Mouse (Mus musculus) Muller cell, postnatal 12 days (primary cell): ENCODE data around the gene Acvr1.
A peak's percentile ranks its signal among the peaks of the same experiment; 100 is the strongest.

ENCODE experiments used
- DNase-seq: peaks from one replicate; pipeline ENCODE4 v3.0.0-alpha.2; 2015; ENCODE audit errors: inconsistent ontology term

Acvr1 gene

DNA sequence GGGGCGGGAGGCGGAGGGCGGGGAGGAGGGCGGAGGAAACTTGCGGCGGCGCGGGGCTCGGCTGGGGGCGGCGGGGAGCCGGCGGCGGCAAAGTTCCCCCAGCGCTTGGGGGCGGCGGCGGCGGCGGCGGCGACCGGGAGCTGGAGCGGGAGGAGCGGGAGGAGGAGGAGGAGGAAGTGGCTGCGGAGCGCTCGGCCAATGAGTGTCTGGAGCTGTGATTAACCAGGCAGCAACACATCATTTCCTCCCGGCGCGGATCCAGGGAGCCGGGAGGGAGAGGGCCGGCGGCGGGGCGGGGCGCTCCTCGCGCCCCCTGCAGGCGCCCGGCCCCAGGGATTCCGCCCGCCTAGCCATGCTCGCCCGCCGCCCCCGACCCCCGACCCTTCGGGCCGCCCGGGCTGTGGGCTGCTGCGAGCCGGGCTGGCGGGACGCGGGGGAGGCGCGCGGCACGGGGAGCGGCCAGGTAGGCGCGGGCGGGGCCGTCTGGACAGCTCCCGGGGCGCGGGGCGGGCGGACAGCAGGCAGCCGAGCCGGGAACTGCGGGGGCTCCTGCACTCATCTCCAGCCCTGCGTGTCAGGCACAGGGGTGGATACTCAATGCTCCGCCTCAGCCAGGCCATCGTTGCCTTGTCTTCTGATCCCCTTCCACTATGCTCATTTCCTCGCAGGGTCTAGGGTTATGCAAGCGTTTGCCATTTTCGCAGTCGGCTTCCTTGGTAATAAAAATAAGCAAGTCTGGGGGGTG, at the start of gene Acvr1, which contains the start of gene Upp2:
TSS of gene Acvr1 (minus strand) at position 92 of the 745 bp plus-strand sequence.
TSS of gene Upp2 (plus strand) at position 233 of the 745 bp plus-strand sequence.
- DNase-seq = peak; percentile 94

DNA sequence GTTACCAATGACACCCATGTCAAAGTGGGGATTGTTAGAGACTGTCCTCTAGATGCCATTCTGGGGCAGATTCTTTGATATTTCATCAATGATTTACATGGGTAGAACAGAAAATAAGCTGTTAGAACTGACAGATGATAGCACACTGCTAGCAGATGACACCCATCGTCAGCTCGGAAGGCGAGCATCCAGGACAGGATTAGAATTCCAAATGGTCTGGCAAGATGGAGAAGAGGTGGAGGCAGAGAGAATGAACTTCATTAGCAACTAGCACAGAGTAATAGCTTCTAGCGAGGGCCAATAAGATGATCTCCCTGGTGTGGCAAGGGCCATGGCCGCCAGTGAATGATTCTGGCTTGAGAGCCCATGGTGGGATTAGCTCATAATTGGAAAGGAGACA, 48.8 kb upstream of the Acvr1 start:
- no peak for DNase-seq

DNA sequence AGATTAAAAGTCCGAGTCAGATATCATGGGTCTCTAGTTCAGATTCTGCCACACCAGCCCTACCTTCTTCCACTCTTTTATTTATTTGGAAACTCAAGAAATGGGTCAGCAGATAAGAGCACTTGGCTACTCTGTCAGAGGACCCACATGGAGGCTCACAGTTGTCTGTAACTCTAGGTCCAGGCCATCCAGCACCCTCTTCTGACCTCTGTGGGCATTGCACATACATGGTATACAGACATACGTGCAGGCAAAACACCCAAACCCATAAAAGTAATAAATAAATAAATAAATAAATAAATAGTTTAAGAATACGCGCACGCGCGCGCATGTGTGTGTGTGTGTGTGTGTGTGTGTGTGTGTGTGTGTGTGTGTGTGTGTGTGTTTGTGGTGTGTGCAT, 47.9 kb upstream of the Acvr1 start:
- no peak for DNase-seq

DNA sequence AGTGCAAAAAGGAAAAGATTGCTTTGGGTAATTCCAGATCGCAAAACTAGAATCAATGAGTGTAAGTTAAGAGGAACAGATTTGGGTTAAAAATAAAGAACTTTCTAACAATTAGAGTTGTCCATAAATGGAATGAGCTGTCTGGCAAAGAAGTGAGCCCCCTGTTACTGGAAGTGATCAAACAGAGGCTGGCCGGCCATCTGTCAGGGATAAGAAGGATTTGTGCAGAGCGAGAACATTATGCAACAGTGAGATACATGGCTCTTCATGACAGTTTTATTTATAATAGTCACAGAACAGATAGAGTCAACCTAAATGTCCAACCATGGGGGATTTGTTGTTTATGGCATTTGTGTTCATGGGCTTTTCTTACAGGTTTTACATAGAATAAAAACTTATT, 46.8 kb upstream of the Acvr1 start:
- no peak for DNase-seq

DNA sequence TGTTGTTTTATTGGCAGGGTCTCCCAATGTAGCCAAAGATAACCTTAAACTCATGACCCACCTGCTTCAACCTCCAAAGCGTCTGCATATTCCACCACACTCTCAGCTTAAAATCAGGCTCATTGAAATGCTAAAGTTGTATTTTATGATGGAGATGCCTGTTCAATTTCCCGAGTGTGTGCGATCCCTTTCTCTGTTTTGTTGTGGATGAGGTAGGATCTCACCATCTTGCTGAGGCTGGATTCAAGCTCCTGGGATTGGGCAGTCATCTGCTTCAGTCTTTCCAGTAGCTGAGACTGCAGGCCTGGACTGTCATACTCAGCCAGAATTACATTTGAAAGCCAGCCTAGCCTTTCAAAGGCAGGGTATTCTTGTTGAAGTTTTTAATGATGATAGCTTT, 37.8 kb upstream of the Acvr1 start:
- DNase-seq = no peak

DNA sequence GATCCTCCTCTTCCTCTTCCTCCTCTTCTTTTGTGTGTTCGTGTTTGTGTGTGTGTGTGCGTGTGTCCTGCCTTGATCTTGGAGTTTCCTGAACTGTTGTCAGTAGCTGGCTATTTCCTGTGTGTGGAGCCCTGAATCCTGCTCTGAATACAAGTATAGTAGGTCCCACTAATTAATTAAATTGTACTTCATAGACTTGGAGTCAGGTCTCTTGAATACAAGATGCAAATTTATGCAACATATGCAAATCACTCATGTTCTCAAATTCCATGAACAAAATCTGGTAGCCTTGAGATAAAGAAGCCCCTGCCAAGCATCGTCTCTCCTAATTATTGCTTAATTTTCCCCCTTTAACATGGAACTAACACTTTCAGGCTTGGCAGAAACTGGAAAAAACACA, 36.4 kb upstream of the Acvr1 start:
- no peak for DNase-seq

DNA sequence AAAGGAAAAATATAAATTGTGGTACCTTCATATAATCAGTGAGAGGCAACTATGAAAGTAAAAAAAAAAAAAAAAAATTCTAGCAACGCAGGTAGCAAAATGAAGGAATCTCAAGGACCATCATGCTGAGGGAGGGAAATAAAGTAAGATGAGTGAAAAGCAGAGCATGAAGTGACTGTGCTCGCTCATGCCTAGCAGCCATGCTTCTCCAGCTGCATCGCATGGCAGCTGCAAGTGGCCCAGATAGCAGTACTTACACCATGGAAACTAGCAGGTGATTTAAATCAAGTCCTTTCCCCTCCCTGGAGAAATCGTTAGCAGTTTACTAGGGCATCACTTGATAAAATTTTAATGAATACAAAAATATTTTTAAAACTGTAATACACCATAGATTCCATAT, 34.4 kb upstream of the Acvr1 start:
- no peak for DNase-seq

DNA sequence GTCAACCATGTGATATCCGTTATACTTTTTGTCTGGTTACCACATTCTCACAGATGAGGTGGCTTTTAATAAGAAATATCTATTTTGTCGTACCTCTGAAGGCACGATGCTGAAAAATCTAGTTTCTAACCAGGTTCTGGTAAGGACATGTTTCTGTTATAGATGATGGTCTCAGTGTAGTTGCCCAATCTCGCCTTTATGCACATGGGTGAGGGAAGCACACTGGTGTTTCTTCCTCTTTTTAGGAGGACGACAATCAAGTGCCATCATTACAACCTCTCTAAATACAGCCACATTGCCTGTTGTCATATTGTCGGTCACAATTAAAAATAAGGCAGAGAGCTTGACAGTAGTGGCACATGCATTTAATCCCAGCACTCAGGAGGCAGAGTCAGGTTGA, 32.7 kb upstream of the Acvr1 start:
- DNase-seq = no peak

DNA sequence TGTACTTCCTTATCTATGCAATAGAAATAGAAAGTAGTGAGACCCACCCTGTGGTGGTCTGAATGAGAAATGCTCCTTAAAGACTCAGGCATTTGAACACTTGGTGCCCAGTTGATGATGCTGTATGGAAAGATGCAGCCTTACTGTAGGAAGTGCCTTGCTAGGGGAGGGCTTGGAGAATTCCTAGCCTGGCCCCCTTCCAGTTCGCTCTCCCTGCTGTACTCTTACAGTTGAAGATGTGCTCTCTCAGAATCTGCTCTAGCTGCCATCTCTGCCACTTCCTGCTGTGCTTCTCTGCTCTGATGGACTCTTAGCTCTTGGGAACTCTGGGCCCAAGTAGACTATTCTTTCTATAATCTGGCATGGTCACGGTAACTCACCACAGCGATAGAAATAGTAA, 30.6 kb upstream of the Acvr1 start:
- no peak for DNase-seq

DNA sequence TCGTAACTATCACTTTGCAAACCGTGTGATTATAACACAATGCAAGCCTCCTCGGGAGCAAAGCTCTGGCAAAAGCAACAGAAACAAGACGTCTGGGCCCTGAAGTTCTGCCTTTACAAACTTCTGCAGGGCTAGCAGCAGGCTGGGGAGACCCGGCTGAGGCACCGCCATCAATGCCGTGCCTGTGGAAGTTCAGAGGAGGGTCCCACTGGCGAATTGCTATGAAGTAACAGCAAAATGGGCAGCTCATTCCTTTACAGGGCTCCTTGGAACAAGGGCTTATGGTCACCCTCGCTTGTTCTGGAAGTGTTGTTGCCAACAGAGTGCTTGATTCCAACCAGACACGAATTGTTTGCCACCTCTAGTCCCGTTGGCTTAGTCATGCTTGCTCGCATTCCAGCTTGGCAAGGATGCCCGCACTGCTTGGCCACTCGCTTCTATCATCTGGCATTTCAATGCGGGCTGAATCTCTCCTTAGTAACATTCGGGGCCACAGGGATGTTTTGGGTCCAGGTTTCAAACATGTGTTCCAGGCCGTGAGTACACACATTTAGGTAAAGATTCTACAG, 29.9 kb upstream of the Acvr1 start:
- peak; percentile 71 for DNase-seq

DNA sequence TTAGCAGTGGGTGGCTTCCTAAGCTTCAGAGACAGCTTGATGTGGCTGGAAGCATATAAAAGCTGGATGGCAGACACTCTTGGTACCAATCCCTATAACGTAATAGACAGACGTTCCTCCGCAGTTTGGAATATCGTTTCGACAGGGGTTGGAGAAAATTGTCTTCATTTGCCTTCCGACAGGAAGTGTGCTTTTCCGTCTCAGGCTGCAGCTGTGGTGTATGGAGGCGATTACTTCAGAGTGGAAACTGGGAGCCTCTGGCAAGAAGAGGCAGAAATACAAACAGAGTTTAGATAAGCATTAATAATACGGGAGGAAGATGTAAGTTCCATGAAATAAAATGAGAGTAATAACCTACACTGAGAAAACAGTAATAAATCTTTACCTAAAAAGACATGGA, 28.4 kb upstream of the Acvr1 start:
- DNase-seq = no peak

DNA sequence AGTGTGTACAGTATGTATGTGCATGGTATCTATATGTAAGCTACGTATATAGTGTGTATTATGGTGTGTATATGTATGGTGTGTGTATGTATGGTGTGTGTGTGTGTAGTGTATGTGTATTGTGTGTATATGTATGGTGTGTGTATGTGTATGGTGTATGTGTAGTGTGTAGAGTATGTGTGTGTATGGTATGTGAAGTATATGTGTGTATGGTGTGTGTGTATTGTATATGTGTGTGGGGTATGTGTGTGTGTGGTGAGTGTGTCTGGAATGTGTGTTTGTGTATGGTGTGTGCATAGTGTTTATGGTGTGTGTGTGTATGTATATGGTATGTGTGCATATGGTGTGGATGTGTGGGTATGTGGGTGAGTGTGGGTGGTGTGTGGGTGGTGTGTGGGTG, 23.1 kb upstream of the Acvr1 start:
- DNase-seq = no peak

DNA sequence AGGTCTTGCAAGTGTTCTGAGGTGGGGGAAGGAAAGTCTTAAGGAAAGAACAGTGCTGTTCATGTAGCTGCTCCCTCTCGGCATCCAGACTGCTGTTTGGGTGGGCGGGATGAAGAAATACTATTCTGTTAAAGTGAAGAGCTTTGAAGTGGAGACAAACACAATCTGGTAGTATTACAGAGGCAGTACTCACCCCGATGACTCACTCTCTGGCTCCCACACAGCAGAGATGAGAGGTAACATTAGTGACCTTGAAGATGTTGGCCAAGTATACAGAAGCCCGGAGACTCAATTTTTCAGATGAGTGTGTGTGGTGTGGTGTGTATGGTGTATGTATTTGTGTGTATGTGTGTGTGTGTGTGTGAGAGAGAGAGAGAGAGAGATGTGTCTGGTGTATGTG, 22.7 kb upstream of the Acvr1 start:
- DNase-seq = peak; percentile 67

DNA sequence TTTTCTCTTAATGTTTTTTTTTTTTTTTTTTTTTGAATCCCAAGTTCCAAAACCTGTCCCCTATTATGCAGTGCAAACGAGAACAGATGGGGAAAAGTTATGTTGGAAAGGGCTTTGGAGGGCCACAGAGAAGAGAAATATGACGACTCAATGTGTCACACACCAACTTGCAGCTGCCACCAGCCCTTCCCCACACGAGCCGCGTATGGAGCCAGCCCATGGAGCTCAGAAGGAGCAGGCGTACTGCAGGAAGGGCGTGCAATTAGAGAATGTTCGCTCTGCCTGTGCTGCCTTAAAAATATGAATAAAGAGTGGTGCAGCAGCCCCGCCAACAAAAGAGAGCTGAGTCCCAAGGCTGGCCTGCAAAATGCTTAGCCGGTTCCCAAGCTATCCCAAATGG, 19.4 kb upstream of the Acvr1 start:
- no peak for DNase-seq

DNA sequence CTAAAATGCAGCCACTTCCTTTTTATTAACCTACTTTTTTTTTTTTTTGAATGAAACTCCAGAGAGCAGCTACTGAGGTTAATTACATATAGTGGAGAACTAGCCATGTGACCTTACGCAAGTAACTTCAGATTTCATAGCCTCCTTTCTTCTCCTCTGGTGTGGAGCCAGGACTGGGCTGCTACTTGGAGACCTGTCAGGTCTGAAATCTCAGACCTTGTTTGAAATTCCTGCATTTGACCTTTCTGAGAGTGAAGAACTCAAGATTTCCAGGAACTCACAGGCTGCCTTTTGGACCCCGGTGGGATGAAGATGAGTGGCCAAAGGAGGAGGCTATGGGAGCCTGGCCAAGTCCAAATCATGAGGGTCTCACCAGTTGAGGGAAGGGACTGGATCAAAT, 7.2 kb upstream of the Acvr1 start:
- no peak for DNase-seq

DNA sequence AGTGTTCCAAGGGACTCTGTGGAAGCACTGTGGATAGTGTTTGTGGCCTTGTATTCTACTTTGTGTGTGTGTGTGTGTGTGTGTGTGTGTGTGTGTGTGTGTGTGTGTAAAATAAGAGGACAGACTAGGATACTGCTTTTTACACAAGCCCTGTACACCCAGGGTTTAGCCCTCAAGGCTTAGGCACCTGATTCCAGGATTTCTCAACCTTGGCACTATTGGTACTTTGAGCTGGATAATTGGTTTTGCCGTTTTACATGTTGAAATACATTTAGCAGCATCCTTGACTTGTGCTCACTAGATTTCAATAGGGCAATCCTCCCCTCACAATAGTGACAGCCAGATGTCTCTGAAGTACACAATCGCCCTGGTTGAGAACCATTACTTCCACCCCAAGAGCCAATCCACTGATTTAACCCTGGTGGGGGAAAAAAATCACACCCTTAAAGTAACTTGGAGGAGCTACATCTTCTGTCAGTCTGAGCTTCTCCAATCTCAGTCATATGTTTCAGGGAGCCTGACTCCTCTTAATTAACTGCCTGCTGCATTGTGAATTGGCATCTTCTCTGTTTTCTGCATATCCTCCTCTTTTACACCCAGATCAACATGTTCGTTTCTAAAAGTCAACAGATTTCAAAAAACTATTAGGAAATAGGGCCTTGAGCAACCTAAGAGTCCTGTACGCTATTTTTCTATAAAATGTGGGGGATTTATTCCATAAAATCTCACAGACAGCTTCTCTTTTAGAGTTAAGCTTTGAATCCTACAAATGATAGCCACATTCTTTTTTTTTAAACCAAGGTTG, 2.1 kb upstream of the Acvr1 start:
- no peak for DNase-seq

DNA sequence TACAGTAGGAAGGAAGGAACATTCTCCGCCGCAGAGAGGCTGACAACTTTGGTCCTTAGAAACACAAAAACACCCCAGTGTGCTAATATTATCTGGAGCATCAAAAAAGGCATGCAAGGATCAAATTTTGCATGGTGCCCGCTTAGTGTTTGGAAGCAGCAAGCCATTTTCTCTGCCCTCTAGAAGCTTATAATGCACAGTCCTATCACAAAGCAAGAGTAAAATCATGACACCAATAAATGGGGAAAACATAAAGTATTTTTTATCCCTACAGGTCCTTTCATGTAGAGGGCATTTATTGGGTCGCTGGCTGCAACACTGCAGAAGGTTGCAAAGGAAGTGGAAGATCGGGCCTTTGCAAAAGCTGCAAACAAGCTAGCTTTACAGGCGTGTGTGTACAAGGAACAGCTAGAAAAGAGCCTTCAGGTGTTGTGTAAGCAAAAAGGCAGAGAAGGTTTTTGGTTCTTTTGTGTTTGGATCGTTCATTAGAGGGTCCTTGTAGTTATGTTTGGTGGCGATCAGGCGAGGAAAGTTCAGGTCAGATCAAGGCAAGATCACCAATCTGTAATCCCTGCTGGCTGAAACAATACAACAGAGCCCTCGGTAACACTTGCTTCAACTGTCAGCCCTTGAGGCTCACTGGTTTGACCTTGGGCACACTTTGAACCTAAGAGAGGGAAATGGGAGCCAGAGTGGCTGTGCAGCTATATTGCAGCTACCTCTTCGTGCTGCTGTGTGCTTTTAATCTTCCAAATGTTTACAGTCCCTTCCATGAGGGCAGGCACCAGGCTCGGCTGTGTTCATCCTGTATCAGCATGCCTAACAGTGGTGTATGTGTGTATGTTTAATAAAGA, 1.1 kb upstream of the Acvr1 start:
- peak; percentile 29 for DNase-seq

DNA sequence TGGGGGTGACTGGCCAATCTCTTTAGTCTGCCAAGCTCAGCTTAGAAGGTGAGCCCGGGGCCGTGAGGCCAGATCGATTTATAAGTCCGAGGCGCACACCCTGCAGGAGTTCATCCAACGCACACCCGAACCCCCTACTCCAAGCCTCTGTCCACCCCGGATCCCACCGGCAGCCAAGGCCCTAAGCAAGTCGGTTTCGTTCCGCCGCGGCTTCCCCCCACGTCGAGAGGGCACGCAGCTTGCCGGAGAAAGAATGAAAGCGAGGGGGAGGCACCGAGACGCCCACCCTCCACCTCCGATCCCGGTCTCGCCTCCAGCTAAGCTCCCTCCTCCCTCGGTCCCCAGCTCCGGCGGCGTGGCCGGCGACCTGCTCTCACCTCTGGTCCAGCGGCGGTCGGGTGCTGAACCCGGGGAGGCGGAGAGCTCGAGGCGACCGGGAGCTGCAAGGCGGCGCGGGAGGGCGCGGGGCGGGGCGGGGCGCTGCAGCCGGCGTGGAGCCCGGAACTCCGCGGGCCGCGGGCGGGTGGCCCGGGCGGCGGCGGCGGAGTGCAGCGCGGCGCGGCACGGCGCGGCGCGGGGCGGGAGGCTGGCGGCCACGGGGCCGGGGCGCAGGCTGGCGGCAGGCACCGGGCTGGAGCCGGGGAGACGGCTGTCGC, 419 bp downstream of the Acvr1 start:
- peak; percentile 79 for DNase-seq

DNA sequence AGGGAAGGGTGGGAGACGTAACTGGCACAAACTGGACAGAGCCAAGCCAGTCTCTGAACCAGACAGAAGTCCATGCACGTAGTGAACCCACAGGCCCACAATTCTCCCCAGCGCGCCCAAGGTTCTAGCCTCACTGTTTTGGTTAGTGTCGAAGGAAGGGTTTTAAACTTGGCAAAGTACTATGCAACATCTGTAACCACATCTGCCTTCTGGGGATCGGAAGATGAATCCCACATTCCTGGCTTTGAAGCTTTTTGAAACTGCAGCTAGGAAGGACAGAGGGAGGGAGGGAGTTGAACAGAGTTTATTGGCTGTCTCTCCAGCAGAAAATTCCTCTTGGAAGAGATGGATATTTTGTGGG, 928 bp downstream of the Acvr1 start:
- no peak for DNase-seq

DNA sequence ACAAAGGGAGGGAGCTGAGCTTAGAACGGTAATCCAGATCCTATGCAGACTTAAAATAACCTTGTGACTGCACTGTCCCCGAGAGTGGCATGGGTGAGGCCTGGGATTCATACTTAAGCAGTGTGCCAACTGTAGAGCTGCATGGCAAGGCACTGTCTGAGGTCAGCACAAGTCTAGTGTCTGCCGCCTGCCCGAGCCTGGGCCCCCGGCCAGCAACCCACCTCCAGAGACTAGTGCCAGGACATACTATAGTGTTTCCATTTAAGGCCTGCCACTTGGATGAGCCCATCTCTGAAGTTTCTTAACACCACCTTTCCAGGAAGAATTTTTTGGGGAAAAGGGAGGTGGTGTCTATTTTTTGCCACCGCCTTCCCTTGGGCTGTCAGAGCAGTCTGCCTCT, 1.7 kb downstream of the Acvr1 start:
- DNase-seq = peak; percentile 60

DNA sequence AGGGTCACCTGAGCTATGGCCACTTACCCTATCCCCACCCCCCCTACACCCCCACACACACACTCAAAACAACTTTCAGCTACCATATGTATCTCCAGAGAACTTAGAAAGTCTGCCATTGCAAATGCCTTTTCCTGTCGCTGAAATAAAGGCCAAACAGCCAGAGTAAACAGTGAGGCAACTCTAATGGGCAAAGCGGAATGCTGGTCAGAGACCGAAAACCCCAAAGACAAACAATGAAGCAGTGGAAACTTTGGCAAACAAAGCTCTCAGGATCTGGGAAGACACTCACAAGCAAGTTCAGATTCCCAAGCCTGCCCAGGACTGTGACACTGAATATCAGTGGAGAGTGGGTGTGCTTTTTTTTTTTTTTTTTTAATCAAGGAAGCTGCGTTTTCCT, 4.8 kb downstream of the Acvr1 start:
- DNase-seq = peak; percentile 62
